Mouse (Mus musculus) Muller cell, postnatal 12 days (primary cell): ENCODE results near the gene Gmfb.
"Not testable (repeated sequence)": the region's sequence is repeated elsewhere in the genome, so short reads cannot be mapped to it uniquely, and the experiment has no call there.

Experiments used
- DNase-seq: peaks from one replicate; pipeline ENCODE4 v3.0.0-alpha.2; 2015; ENCODE audit errors: inconsistent ontology term

Gene Gmfb

DNA sequence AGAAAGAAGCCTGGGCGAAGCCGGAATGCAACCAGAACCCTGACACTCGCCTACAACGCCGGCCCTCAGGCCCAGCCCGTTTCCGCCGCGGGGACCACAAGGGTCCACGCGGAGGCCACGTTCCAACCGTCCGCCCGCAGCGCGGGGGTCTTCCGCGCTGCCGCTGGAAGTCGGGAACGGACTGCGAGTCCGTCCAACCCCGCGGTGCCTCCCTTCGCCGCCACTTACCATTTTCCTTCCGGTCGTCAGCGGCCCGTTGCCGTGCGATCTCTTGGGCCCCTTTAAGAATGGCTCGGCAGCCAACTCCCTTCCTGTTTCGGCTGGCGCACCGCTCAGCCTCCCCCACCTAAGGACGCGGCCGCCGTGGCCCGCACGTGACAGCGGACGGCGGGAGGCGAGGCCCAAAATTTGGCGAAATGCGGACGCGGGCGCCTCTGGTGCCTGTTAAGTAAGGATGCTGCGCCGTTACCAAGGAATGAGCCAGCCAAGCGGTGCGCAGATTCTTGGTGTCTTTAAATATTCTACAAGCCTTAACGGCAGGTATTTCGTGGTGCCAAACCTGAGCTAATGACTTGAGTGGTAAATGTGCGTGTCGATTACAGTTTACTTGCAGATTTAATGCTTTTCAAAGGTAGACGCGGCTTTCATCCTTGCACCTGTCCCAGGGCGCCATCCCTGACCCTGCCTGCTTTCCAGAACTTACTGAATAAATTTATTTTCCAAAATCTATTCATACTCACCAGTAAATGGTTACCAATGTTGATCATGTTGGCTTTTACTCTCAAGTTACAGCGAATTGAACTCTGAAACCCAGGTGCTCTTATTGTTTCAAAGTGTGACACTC, at the start of gene Gmfb:
Gene Gmfb, minus strand, starts transcription at position 370 of the 844 bp plus-strand sequence.
- DNase-seq = peak; percentile 95

DNA sequence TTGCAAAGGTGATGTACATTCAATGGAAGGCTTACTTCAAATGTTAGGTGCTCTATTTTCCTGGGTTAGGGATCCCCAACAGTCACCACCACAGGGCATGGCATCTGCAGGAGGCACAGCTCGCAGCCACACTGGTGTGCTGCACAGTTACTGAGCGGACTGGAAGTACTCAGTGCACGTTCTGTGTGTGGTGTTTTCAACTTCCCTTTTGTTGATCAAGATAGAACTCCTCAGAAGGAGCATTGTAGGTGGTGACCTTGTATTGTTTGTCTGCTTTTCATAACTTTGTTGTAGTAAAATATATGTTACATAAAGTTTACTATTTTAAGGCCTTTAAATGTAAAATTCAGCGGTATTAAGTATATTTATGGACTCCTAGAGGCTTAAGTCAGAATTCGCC, 40.9 kb upstream of the Gmfb start:
- no peak for DNase-seq

DNA sequence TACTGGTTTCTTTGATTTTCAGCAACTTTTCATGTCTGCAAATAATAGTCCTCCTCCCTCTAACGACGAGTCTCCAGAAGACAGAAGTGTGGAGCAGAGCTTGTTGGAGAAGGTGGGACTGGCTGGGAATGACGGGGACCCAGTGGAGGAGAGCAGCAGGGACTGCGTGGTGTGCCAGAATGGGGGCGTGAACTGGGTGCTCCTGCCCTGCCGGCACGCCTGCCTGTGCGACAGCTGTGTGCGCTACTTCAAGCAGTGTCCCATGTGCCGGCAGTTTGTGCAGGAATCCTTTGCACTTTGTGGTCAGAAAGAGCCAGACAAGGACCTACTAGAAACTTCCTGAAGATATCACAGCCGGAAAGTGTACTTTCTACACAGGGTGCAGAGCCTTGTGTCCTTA, 31.6 kb upstream of the Gmfb start:
- no peak for DNase-seq

DNA sequence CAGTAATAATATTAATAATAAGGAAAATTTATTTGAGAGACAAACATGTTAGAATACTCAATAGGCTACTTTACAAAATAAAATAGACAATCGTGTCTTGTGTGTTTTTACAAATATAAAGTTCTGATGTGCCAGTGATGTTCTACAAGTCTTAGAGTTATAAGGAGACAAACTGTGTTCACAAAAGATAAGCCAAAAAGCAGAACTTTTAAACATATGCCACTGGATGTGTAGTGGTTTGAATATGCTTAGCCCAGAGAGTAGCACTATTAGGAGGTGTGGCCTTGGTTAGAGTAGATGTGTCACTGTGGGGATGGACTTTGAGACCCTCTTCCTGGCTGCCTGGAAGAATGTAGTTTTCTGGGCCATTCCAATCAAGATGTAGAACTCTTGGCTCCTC, 27.7 kb upstream of the Gmfb start:
- no peak for DNase-seq

DNA sequence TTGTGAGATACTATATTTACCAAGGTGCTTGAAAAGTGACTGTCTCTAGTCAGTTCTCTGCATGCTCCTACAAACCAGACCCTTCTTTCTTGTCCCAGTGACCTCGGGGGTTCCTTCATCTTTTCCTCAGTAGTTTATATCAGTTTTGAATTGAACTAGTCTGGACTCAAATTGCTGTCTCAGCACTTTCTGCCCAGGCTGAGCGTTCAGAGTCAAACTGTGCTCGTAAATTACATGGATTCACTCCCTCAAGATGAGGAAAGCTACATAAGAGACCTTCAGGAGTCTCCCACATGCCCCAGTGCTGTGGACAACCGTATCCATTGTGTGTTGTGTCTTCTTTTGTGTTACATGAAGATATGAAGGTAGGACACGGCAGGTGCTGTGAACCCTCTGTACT, 26.7 kb upstream of the Gmfb start:
- no peak for DNase-seq

DNA sequence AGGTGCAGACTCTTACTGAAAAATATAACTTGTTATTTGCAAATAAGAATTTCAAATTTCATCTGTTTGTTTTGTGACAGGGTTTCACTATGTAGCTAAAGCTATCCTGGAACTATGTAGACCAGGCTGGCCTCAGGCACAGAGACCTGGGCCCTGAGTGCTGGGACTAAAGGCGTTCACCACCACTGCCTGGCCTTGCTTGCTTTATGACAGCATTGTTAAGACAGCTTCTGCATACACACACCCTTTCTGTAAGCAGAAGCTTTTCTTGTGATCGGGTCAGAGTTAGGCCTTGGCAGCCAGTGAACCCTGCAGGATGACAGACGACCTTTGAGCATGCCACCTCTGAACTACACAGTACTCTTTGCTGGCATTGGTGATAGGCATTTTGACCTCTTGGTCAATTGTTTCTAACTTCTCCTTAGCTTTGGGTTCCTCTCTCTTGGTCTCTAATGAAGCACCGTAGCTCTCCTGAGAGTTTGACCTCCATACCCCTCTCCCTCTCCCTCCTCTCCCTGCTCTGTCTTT, 26.1 kb upstream of the Gmfb start:
- no peak for DNase-seq

DNA sequence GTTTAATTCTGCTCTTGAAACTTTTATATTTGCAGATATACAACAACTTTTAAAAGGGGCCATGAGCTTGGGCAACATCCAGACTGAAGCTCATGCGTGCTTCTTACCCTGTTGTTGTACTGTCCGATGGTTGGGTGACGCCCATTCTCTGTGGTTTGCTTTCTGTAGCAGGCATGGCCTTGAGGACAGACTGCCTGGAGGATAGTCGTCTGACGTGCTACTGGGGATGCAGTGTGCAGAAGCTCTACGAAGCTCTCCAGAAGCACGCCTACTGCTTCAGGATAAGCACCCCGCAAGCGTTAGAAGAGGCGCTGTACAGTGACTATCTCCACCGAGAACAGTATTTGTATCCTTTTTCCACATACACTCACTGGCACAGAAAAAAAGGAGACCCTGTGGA, 23.7 kb upstream of the Gmfb start:
- no peak for DNase-seq

DNA sequence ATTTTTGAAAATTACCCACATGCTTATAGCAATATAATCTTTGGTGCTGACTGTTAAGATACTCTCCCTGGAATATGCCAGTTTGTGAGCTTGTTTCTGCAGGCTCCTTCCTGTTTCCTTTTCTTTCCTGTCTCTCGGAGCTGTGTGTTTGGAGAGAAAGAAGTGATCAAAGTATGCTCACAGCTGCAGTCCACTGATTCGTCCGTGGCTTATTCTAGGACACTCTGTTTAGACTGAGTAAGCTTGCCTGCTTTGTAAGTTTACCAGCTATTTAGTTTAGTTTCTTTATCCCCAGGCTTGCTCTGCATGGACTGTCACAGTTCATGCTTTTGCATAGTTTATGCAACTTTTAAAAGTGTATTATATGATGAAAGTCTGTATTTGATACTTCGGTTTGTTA, 17.3 kb upstream of the Gmfb start:
- no peak for DNase-seq

DNA sequence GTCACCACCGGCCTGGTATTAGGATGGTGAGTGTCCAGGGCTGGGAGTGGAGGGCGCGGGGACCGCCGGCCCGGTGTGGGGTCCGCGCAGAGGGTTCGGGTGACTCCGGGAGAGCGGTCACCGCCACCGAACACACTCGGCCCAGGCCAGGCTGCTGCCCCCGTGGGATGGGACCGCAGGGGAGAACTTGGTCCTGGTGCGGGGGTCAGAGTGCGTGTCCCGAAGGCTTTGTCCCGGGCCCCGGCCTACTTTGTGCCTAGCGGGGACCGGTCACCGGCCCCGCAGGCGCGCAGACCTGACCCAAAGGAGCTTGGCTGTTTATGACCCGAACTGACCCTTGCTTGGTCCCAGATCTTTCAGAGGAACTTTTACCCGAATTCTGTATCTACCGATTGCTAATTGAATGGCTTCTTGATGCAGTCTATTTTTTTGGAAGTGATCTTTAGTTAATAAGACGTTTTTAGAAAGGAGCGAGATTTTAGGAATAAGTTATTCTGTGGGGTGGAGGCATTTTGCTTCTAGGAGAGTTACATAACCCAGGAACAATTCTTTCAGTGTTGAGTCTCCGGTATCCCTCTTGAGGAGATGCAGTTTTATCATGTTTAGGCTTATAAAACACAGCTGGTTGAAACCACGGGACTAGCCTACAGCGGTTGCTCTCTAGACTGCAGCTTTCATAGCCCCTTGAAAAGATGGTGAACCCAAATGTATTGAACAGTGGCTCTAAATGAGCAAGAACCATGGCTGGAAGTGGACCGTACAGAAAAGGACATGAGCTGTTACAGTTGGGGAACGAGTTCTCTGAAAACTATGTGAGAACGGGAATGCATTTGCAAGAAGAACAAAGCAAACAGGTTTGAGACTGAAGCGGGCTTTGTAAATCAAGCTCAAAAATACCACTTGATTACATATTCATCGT, 10.6 kb upstream of the Gmfb start:
- DNase-seq = peak; percentile 63

DNA sequence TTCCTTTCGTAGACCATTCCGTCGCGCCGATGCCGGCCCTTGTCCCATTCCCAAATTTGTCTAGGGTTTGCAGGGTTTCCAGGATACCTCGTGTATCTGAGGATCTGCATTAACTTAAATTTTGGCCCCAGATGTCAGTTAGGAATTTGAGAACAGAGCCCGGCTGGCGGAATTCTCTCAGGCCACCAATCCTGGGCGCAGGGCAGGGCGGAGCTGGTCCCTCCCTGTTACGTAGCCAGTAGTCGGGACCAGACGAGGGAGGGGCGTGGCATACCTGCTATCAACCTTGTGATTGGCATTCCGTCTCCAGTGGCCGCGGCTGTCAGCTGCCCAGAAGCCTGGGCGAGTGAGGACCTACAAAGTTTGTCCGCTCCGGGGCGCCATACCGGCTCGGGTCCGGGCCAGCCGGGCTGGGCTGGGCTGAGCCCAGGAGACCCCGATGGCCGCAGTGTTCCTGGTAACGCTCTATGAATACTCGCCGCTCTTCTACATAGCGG, 9.8 kb upstream of the Gmfb start, which contains the start of gene Cgrrf1:
Gene Cgrrf1, plus strand, starts transcription at position 289 of the 497 bp plus-strand sequence.
- DNase-seq = peak; percentile 98

DNA sequence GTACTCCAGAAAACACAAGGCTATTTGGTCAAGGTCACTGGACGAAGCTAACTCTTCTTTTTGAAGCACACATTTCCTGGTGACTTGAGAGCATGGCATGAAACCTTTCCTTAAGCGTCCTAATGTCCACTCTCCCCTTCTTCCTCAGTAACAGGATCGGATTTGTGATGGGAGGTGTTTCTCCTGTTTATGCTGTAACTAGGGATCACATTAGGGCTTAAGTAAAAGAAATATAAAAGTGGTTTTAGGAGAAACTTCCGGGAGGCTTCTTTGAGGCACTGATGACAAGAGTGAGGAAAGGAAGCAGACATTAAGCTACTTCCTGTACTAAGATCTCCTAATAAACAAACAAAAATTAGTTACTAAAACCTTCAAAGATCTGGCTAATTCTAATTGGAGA, 9.3 kb upstream of the Gmfb start:
- DNase-seq = no peak

DNA sequence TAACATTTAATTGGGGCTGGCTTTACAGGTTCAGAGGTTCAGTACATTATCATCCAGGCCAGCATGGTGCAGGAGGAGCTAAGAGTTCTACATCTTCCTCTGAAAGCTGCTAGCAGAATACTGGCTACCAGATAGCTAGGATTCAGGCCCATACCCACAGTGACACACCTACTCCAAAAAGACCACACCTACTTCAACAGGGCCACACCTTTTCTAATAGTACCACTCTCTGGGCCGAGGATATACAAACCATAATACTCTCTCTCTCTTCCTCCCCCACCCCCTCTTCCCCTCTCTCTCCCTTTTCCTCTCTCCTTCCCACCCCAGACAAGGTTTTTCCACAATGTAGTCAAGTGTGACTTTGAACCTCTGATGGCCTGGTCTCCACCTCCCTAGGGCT, 5.4 kb upstream of the Gmfb start:
- DNase-seq = no peak

DNA sequence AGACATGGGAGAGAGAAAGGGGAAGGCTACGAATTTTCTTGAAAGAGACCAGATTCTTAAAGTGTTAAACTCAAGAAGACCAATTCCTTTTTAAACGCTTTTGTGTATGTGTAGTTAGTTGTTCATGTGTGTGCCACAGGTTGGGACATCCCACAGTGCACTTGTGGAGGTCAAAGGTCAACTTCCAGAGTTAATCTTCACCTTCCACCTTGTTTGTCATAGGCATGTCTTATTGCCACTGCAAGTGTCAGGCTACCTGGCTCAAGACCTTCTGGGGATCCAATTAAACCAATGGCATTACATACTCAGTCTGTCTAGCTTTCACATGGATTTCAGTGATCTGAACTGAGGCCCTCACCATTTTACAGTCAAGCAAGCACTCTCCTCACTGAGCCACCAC, 2.0 kb upstream of the Gmfb start:
- DNase-seq = no peak

DNA sequence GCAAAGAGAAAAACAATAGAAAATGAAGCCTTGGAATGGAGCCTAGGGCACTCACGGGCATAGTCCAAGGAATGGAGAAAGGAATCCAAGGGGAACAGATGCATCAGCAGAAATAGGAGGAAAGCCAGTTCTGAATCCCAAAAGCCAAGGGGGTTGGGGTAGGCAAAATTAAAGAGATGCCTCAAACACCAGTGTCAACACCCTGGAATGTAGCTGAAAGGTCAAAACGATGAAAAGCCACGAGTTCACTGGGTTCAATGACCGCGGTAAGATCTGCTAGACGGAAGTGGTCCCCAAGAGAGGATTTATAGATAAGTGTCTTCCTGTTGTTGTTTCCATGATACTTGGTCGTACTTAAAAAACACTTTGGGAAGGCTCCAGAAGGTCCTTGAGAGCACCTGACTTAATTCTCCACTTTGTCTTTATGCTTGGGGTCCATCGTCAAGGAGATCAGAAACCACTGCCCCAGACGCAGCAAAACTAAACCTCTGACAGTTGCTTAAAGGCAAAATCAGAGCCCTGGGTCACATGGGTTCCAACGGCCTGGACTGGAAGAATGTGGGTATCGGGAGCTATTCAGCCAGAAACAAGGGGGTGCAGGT, 670 bp downstream of the Gmfb start:
- peak; percentile 51 for DNase-seq

DNA sequence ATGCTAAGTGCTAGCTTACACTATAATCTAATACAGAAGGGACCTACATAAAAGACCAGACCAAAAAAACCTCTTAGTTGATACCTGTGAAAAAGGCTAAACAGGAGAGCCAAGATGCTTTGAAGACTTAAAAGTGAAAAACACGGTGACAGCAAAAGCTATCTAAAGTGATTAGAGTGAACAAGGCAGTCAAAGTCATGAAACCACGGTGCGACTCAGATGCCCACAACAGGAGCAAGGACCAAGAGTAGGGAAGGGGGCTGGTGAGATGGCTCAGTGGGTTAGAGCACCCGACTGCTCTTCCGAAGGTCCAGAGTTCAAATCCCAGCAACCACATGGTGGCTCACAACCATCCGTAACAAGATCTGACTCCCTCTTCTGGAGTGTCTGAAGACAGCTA, 2.1 kb downstream of the Gmfb start:
- not testable (repeated sequence) for DNase-seq

DNA sequence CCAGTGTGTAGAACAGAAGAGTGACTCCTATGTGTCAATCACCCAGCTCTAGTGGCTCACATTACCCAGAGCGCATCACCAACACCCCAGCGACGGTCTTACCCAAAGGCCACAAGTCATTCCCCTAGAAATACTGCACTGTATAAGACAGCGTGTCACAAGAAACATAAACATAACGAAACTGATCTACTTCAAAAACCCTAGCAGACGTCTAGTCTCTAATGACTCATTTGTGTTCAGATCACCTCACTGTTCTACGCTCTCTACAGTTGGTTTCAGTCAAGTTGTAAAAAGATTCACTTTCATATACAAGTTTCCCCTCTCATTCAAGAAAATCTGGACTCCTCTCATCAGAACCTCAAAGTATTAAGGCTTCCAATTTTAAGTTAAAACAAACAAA, 3.3 kb downstream of the Gmfb start:
- no peak for DNase-seq

DNA sequence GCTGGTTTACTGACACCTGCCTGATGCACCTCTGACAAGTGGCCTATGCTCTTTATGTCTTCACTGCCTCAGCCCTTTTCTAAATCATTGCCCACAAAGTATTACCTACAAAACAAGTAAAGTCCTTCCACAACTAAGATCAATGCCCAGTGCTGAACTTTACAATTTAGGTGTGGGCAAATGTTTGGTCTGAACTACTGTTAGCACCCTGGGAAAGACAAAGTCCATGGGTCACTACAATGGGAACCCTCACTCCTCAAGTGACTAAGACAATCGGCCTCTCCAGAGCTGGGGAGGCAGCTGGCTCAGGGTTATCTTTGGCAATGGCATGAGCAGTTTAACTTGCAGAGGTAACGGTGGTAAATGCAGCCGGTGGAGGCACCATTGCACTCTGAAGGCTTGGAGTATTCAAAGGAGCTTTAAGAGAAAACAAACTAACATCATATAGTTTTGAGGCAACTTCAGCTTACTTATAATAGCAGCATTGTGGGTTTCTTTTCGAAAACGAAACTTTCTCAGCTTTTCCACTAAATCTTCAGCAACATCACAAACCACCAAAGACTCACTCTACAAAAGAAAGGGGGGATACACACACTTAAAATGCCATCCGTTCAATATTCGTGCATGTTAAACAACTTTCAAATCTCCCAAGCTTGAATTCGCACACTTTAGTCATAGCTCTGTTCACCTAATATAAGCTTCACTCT, 5.0 kb downstream of the Gmfb start:
- no peak for DNase-seq

DNA sequence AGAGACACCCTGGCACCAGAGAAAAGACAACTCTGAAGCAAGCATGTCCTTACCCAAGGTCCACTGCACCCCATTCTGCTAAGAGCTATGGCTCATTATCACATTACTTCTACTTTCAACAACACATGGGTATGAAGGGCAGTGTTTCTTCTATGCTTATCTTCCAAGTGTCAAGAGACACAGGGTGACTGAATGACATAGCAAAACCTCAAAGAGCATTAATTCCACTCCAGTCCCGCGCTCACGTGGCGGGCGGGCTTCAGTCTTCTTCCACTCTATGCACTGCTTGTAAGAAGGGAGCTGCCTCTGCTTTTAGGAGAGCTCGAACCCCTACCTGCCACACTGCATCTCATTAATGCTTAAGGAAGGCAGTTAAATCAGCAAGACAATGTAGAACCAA, 6.4 kb downstream of the Gmfb start:
- DNase-seq = no peak

DNA sequence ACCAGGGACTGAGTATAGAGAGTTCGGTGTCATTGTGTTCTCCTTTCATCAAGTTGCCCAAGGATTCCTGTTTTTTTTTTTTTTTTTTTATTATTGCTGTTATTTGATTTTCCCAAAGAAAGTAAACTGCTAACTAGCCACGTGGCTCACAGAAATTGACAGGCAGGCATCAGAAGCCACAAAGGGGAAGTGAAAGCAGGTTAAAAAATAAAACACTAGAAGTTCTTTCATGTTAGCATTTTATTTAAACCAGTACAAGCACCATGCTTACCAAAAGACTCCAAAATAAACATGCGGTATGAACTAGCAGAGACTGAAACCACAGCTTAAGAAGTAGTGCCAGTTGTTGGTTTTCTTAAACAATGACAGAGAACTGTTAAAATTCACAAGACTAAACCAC, 14.1 kb downstream of the Gmfb start:
- DNase-seq = no peak

DNA sequence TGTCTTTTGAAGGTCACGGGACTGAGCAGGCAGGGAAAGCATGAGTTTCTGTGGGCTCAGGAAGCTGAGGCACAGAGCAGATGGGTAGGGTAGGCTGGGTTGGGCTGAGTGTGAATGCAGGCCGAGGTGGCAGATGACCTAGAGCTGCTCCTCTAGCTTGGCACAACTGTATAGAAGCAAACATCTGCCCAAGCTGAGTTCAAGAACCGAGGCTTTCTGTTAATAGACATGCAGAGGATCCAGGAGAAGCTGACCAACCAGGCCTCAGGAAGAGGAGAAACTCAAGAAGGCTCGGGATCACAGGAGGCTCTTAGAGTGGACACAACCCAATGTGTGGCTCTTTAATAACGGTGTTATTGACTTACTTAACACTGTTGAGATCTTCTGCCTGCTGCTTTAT, 15.9 kb downstream of the Gmfb start:
- DNase-seq = no peak

DNA sequence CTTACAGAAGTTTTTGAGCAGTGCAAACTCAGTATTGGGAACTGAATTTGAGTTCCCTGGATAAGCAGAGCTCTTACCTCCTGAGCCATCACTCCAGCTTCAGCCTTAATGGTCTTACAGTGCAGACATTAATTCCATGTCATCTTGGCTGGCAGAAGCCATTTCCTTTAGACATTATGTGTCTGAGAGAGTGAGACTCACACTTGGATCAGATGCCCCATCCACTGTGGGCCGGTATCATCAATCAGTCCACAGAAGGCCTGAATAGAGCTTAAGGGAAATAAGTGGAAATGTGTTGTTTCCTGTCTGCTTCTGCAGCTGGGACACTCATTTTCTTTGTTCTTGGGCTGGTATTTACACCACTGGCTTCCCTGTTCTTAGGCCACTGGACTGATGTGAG, 18.3 kb downstream of the Gmfb start:
- DNase-seq = no peak
